Mouse (Mus musculus) ES-E14 (cell line): Measurements from ENCODE around the gene Adcy9. TPM values are rescaled to one million over a fixed set of nuclear protein-coding genes. Genes with fewer than 3 reads are reported as not detected.

Experiments
- DNase-seq: peaks from one replicate; pipeline ENCODE4 v3.0.0-alpha.2; 2013; ENCODE audit warnings: low read depth, low spot score
- H3K27ac ChIP-seq: 2 replicates; pipeline ENCODE4 v1.5.1; 2012; ENCODE audit warnings: low read depth, mild to moderate bottlenecking, low read length, moderate library complexity, mixed read lengths; ENCODE audit not compliant: poor library complexity, insufficient read depth, severe bottlenecking
- H3K36me3 ChIP-seq: 2 replicates; pipeline ENCODE4 v1.6.1; 2012; ENCODE audit warnings: mild to moderate bottlenecking, low read length, moderate library complexity, mixed read lengths; ENCODE audit not compliant: control insufficient read depth, poor library complexity, insufficient read depth, severe bottlenecking
- H3K4me1 ChIP-seq, 2 experiments: fragments of 150-350 bp in 1 of 2; sonication (generic) in 1 of 2; 2 replicates each; pipeline ENCODE4 v1.6.1; 2012; ENCODE audit warnings: low read length in 2 of 2, mild to moderate bottlenecking in 1 of 2, mixed read lengths in 1 of 2; ENCODE audit not compliant: control insufficient read depth in 2 of 2, insufficient read depth in 2 of 2, poor library complexity in 1 of 2
- H3K4me3 ChIP-seq, 2 experiments: fragments of 150-350 bp in 1 of 2; sonication (generic) in 1 of 2; 2 replicates each; pipeline ENCODE4 v1.5.1; 2012; ENCODE audit warnings: low read length in 2 of 2, low read depth in 1 of 2, mild to moderate bottlenecking in 1 of 2, mixed read lengths in 1 of 2; ENCODE audit not compliant: insufficient read depth in 1 of 2, poor library complexity in 1 of 2, severe bottlenecking in 1 of 2
- H3K9ac ChIP-seq: 2 replicates; pipeline ENCODE4 v1.6.1; 2012; ENCODE audit warnings: low read depth, mild to moderate bottlenecking, low read length, mixed read lengths; ENCODE audit not compliant: poor library complexity, insufficient read depth, severe bottlenecking
- H3K9me3 ChIP-seq: fragments of 150-350 bp; sonication (generic); 2 replicates; pipeline ENCODE4 v1.6.1; 2012; ENCODE audit warnings: low read depth, mild to moderate bottlenecking, low read length; ENCODE audit not compliant: control insufficient read depth, insufficient read depth
- CHD2 ChIP-seq: IDR thresholded peaks from 2 replicates; pipeline ENCODE4 v1.6.1; 2014; ENCODE audit warnings: mild to moderate bottlenecking, low read depth, low read length, inconsistent platforms
- HCFC1 ChIP-seq: IDR thresholded peaks from 2 replicates; pipeline ENCODE4 v1.6.1; 2012; ENCODE audit warnings: low read length, inconsistent platforms, borderline replicate concordance; ENCODE audit not compliant: insufficient read depth
- MAFK ChIP-seq: IDR thresholded peaks from 2 replicates; pipeline ENCODE4 v1.6.1; 2014; ENCODE audit warnings: mild to moderate bottlenecking, low read depth, low read length, inconsistent platforms; ENCODE audit not compliant: insufficient read depth
- ZC3H11A ChIP-seq: IDR thresholded peaks from 2 replicates; pipeline ENCODE4 v1.6.1; 2012; ENCODE audit warnings: low read depth, mild to moderate bottlenecking, inconsistent platforms, low read length, borderline replicate concordance
- ZNF384 ChIP-seq: IDR thresholded peaks from 2 replicates; pipeline ENCODE4 v1.6.1; 2012; ENCODE audit warnings: low read depth, low read length, inconsistent platforms
- in situ Hi-C, 2 experiments: fragments of 600-800 bp; cut with MboI; formaldehyde crosslinking; loops; one replicate each; pipeline ENCODE4 v1.15.1; 2025; ENCODE audit warnings: low sequenced_read_pairs in 2 of 2, inconsistent platforms in 1 of 2; ENCODE audit not compliant: unreplicated experiment in 2 of 2
- total RNA-seq: library from RNA; depleted of rRNA; stranded (reverse); fragments of 300-350 nt; gene quantifications from 2 replicates; pipeline ENCODE4 v1.2.3, GENCODE M21; 2012

Gene Adcy9
- total RNA-seq, 1 experiment: 5.2 TPM

DNA sequence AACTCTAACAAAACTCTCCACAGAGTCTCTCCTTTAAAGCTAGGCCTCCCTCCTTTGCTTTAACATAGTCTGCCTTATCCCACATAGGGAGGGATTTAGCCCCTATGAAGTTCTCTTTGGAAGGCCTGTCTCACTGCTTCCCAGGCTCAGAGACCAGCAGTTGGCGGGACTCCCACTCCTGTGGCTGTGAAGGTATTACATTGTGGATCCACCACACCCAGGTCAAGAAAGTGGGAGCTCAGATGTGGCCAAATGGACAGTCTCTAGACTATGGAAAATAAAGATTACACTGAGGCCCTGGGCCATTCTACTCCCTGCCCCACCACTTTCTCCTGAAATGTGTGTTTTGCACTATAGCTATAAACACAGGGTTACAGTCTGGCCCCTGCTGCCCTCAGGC, 53.0 kb downstream of the Adcy9 start:
- Histone ChIP-seq H3K4me3 (no peak overlapping the region), H3K27ac (no peak overlapping the region), H3K9me3 (no peaks in the 10 kb centered on the region), H3K4me1 (no peaks in the 10 kb centered on the region), H3K9ac (no peak overlapping the region), H3K36me3 (no peaks in the 10 kb centered on the region)
- TF ChIP-seq ZC3H11A: no peak
- TF ChIP-seq MAFK: no peak
- TF ChIP-seq CHD2: no peak
- DNase-seq: no peak
- in situ Hi-C loops: no loop called here

DNA sequence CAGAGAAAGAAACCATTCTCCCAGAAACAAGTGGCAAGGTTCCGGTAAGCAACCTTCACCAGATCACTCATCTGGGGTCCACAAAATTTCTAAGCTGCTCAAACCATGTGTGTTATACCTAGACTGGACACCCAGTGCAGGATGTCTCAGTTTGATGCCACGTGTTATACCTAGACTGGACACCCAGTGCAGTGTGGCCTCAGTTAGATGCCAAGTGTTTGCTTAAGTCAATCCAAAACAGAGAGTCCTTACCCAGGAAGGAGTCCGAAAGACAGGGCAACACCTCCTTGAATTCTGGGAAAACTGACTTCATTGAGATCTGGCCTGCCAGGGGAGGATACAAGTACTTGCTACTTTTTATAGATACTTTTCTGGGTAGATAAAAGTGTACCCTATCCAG, 53.6 kb downstream of the Adcy9 start:
- TF ChIP-seq CHD2 (no peak), MAFK (no peak), HCFC1 (no peak), ZC3H11A (no peak), ZNF384 (no peak)
- no peak overlapping the region for H3K27ac ChIP-seq
- no peaks in the 10 kb centered on the region for H3K9me3 ChIP-seq
- H3K4me3 ChIP-seq: no peak overlapping the region
- no peak for DNase-seq
- H3K9ac ChIP-seq: no peak overlapping the region
- no peaks in the 10 kb centered on the region for H3K4me1 ChIP-seq
- in situ Hi-C loops: no loop called here
- no peaks in the 10 kb centered on the region for H3K36me3 ChIP-seq

DNA sequence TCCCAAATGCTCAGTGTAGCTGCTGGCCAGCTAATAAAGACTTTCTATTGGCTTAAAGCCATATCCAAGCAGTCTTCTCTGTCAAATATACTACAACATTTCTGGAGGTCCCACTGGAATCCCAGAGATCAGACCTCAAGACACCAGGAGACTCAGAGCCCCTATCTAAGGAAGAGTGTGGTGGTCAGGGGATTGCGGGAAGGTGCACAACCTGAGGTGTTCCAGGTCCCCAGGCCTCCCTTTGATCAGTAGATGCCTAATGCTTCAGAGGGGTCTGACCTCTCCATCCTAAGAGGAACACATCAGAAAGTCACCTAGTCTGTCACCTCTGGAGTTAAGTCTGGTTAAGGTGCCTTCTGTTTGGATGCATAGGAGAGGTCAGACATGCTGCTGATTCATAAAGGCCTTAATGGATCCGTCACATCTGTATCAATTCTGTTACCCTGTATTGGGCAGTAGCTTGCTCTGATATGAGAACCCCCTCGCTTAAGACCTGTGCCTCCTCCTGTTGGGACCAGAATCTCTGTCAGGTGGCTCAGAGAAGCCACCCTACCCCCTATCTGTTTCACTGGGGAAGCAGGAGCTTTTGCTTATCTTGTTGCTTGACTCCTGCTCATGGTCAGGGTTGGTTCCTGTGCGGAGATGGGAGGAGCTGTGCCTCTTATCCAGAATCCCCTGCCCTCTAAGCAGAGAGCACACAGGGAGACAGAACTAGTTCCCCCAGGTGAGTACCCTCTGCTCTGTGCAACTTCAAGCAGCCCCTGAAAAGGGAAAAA, 56.8 kb downstream of the Adcy9 start:
- no peak overlapping the region for H3K4me3 ChIP-seq
- no peaks in the 10 kb centered on the region for H3K9me3 ChIP-seq
- H3K4me1 ChIP-seq: no peaks in the 10 kb centered on the region
- H3K27ac ChIP-seq: no peak overlapping the region
- in situ Hi-C loops: no loop called here
- DNase-seq: no peak
- no peak for TF ChIP-seq CHD2
- no peak for TF ChIP-seq MAFK
- no peak for TF ChIP-seq ZNF384
- no peak for TF ChIP-seq HCFC1
- no peak for TF ChIP-seq ZC3H11A
- no peak overlapping the region for H3K9ac ChIP-seq
- H3K36me3 ChIP-seq: no peaks in the 10 kb centered on the region

DNA sequence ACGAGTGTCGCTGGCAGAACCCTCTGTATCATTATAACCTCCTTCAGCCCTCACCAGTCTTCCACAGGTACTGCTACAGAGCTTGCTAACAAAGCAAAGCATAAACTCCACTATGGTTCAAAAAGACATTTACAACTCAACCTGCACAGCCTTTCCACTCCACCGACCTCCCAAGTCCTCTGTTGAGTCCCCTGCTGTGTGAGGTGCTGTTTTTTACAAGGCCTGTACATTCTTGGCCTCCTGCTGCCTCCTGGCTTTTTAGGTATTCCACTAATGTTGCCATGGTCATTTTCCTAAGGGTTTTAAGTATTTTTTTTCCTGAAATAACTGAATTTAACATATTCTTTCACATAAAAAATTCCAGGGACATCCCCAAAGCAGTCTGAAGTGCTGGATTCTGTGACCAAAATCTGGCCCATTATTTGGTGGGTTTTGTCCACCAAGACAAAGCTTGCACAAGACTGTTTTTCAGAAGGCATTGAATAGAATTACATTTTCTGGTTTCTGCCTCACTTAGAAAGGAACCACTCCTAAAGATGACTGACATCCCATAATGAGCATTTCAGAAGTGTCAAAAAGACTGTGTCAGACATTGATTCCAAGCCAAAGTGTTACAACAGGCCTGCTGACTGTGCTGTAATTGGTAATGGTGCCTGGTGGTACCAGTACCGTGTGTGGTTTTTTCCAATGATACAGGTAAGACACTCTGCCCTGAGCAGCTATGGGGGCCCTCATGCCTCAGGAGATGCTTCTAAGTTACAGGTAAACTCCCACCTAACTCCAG, 64.8 kb downstream of the Adcy9 start:
- no peak overlapping the region for H3K9ac ChIP-seq
- TF ChIP-seq HCFC1: no peak
- no peak for TF ChIP-seq ZC3H11A
- TF ChIP-seq CHD2: no peak
- no peak for TF ChIP-seq ZNF384
- TF ChIP-seq MAFK: no peak
- no peaks in the 10 kb centered on the region for H3K9me3 ChIP-seq
- in situ Hi-C loops: no loop called here
- no peaks in the 10 kb centered on the region for H3K36me3 ChIP-seq
- H3K4me3 ChIP-seq: no peak overlapping the region
- H3K27ac ChIP-seq: no peak overlapping the region
- no peaks in the 10 kb centered on the region for H3K4me1 ChIP-seq
- DNase-seq: no peak

DNA sequence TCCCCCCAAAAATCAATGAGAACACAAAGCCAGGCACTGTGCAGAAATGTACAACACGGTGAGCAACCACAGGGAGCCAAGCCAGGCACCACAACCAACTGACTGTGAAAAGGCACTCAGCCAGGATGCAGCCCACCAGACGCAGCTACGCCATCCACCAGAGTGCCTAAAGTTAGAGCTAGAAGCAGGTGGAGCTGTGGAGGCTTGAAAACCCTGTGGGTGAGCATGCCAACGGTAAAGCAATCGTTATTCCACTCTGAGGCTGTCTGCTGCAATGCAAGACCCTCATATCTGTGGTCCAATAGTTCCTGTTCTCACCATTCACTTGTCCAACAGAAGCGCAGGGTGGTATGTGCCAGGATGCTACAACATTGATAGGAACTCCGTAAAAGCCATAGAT, 77.7 kb downstream of the Adcy9 start:
- no peak overlapping the region for H3K9ac ChIP-seq

More for the DNA sequence above, 77.7 kb downstream of the Adcy9 start:
- in situ Hi-C loops: no loop called here
- TF ChIP-seq ZNF384: no peak
- TF ChIP-seq HCFC1: no peak
- no peak for TF ChIP-seq ZC3H11A
- no peak for TF ChIP-seq MAFK
- TF ChIP-seq CHD2: no peak
- Histone ChIP-seq H3K4me3 (no peak overlapping the region), H3K4me1 (no peaks in the 10 kb centered on the region), H3K36me3 (no peaks in the 10 kb centered on the region), H3K27ac (no peak overlapping the region), H3K9me3 (no peaks in the 10 kb centered on the region)
- DNase-seq: no peak
